Mouse (Mus musculus) heart, adult 18-20 months (tissue): Measurements from ENCODE around the gene Creb3l1. TPM values are rescaled to one million over a fixed set of nuclear protein-coding genes. Genes with fewer than 3 reads are reported as not detected.

Source experiments
- DNase-seq, 2 experiments: peaks; one replicate each; pipeline ENCODE4 v3.0.0; 2021 to 2022; ENCODE audit warnings: mixed read lengths in 1 of 2
- long read RNA-seq, 2 experiments: library from polyadenylated mRNA; stranded (forward); transcript quantifications; one replicate each; pipeline ENCODE4 v2.0.0; 2021
- total RNA-seq, 2 experiments: library from RNA; stranded (reverse); gene quantifications; 2 replicates each; pipeline ENCODE4 v1.2.3; 2021

Creb3l1 gene
- 1 to 10 TPM; 4.3 to 6.5 TPM for total RNA-seq
- long read RNA-seq, experiment 1, partial matches to known transcripts, result 0 of 1 reads
- long read RNA-seq, experiment 1, other reads (novel, unspliced or antisense), result 0 of 1 reads
- long read RNA-seq, experiment 2, partial matches to known transcripts, result 1 of 2 reads
- long read RNA-seq, experiment 2, other reads (novel, unspliced or antisense), result 0 of 2 reads

DNA sequence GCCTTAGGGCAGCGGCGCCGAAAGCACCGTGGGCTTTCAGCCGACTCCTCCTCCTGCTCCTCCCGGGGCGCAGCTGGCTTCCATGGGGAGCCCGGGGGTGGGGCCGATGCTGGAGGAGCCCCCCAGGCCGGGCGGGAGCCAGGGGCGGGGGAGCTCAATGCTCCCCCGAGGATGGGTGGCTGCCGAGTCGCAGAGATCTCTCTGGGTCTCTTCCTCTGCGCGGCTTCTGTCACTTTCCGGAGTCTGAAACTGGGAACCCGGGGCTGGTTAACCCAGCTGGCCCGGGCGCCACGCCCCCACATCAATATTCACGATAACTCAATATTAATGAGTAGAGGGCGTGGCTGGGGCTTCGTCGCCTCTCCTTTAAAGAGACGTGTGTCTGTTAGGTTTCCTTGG is at the start of gene Creb3l1:
Gene Creb3l1, minus strand, starts transcription at position 229 of the 399 bp plus-strand sequence.
- peak; percentile 88 to 90 for DNase-seq

- no peak for DNase-seq
These were observed 46.8 kb upstream of the Creb3l1 start for GRCm38 (mm10) chr2:92071143-92071542.

GRCm38 (mm10) chr2:92069630-92070029 is 45.3 kb upstream of the Creb3l1 start:
- no peak for DNase-seq

- no peak for DNase-seq
These were observed 43.3 kb upstream of the Creb3l1 start for GRCm38 (mm10) chr2:92067600-92067999.

GRCm38 (mm10) chr2:92066899-92067298 is 42.6 kb upstream of the Creb3l1 start:
- DNase-seq, result no peak

DNA sequence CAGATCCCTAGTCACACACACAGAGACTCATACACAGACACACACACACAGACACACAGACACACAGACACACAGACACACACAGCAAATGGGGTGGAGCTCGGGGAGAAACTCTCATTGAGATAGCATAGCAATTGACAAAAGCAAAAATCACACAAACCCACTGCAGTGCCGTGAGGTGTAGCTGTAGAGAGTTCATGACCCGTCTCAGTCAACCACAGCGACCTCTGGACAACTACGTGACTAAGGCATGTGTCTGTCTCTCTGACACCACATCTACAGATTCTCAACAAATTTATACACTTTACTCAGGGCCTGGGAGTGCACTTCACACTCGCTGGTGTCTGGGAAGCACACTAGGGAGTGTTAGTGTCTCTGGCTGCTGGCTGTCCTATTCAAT is 41.6 kb upstream of the Creb3l1 start:
- DNase-seq, result no peak

DNA sequence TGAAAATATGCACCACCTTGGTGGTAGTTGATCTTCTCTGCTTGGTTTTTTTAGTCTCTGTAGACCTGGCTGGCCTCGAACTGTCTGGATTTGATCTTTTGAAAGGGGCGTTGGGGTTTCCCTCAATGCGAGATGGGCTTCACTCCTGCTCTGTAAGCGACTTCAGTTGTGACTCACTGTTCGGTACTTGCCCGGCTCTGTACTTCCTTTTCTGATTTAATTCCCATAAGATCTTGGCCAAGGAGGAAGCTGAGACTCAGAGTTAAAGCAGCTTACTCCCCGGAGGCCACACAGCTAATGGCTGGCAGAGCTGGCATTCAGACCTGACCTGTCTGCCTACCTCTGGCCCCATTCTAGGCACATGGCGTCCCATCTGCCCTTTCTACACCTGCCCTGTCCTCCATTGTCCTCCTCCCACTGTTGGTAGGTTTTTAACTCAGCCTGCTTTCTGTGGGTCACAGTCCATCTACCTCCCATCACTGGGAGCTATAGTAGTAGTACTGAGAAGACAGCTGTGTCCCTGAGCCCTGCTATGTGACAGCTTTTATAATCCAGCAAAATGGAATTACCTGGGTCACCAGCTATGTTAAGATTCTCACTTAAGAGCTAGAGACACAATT is 41.1 kb upstream of the Creb3l1 start:
- DNase-seq, result peak in 1 of 2 experiments; percentile 12

DNA sequence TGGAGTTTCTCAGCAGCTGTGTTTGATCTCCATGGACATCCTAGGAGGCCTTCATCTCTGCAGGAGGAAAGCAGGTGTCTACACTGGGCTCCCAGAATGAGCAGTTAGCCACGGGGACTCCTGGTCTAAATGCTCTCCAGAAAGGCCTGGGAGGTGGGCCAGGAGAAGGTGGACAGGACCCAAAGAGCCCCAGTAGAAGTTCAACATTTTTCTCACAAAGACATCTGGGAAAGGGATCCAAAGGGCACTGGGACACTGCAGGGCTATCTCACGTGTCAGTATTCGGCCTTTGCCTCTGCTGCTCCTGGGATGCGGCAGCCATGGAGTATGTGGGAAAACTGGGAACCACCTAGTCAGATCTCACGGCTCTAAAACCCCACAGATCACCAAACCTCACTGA is 38.8 kb upstream of the Creb3l1 start:
- no peak for DNase-seq

GRCm38 (mm10) chr2:92061337-92061736 is 37.0 kb upstream of the Creb3l1 start:
- DNase-seq, result no peak

- no peak for DNase-seq
These were observed 36.0 kb upstream of the Creb3l1 start for GRCm38 (mm10) chr2:92060291-92060690.

GRCm38 (mm10) chr2:92059481-92060220 is 35.3 kb upstream of the Creb3l1 start:
- peak; percentile 78 to 80 for DNase-seq

GRCm38 (mm10) chr2:92058936-92059335 is 34.6 kb upstream of the Creb3l1 start:
- no peak for DNase-seq

DNA sequence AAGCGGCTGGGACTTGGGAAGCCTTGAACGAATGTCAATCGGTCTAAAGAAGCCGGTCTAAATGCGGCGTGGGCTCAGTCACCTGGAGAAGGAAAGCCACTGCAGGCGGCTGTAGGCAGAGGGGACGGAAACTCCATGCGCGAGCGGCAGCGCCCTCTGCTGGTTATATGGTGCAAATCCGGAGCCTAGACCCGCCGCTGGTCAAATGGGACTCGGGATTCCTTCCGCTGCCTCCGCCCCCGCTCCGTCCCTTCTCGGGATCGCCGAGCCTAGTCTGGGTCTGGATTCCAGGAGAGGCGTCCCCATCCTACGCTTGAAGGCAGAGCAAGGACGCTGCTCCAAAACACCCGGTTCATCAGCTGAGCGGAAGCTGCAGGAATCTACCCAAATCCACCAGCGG is 34.2 kb upstream of the Creb3l1 start:
- peak; percentile 93 to 97 for DNase-seq

DNA sequence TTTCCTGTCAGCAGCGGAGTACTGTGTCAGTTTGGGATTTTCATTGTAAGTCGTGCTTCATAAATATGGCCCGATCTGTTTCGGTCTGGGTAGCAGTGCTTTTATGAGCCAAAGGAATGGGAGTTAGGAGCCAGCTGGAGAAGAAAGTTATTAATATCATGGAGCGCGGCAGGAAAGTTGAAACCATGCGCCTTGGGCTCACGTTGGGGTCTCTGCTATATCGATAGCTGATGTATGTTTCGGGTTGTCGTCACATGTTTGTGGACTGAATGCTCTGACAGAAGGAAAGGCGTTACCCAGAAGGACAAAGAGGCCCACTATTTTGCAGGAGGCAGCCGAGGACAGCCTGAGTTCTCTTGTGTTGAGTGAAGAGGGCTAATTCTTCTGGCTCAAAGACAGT is 32.5 kb upstream of the Creb3l1 start:
- peak in 1 of 2 experiments; percentile 9 for DNase-seq

GRCm38 (mm10) chr2:92055831-92056236 is 31.5 kb upstream of the Creb3l1 start:
- peak; percentile 65 to 81 for DNase-seq

DNA sequence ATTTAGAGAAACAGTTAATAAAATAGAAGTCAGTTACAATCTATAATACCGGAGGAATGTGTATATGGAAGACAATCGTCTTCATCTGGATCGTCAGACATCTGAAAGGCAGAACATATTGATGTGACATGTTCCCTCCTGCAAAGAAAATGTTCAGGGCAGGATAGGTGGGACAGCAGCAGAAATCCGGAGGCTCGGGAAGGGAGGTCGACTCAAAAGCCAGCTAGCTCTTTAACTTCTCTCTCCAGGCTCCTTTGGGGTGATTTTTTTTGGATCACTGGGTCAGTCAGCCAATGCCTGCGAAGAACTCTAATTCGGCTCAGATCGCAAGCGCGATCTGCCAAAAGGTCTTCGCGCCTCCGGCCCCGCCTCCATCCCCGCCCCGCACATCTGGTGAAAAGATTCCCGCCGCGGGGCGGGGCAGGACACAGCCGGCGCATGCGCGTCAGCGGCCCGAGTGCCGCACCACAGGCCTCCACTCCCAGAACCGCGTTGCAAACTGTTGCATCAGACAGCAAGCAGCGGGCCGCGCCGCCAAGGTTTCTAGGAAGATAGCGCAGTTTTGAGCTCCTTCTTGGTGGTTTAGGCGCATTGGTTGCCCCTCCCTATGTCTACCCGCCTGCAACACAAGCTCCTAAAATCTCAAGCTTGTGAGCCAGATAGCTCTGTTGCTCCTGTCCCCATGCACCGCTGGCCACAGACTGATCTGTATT is 31.0 kb upstream of the Creb3l1 start:
- DNase-seq, result peak; percentile 95 to 96

DNA sequence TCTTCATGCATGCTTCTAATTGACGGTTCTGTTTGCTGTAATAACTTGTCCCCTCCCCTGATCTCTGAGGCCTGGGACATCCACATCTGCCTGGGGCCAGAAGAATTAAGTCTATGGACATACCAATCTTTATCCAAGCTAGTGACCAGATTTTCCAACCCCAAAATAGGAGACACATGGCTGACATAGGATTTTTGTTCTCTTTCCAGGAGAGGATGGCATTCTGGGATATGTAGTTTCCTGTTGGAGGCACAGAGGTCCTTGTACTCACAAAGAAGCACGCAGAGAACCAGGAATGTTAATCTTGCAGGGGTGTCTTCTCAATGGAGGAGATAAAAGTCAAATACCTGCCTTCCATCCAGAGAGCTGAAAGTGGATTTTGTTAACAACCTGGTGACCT is 28.5 kb upstream of the Creb3l1 start:
- DNase-seq, result no peak

- peak; percentile 17 to 46 for DNase-seq
These were observed 27.9 kb upstream of the Creb3l1 start for GRCm38 (mm10) chr2:92052188-92052587.

DNA sequence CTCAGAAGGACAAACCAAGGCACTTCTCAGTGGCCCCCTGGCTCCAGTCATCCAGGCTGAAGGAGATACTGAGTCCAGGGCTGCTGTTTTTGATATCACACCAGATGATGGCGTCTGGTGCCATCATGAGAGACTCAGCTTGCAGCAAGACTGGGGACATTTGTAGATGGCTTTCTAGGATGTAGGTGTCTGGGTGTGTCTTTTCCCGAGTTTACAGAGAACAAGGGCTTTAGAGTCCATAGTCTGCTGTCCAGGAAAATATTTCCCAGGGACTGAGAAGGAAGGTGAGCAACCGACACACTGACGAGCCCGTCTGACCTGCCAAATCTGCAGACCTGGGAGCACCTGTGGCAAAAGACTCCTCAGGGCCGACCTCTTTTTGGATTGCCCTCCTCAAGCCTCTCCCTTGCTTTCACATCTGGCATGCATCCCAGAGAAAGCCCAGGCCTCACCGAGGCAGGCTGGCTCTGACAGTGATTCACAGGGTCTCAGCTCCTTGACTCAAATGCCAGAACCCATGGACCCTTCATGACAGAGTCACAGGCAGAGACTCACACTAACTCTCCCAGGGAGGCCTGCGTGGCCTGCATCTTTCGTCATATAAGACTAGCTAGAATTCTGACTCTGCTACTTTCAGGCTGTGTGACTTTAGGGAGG is 23.9 kb upstream of the Creb3l1 start:
- no peak for DNase-seq

DNA sequence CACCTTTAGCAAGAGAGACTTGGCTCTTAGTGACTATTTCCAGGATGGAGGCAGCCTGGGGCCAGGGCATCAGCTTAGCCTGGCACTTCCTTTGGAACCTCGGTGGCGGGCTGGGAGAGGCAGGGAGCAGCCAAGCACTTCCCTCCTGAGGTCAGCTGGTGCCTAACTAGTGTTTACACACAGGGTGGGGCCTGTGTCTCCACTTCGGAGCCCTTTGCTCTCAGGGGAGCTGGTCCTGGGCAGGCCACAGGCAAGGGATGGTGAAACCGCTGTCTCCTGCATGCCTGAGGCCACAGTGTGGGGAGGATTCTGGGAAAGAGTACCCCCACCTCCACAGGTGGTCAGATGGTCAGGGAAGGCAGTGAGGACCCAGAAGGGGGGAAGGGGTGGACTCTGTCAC is 23.3 kb upstream of the Creb3l1 start:
- DNase-seq, result no peak

DNA sequence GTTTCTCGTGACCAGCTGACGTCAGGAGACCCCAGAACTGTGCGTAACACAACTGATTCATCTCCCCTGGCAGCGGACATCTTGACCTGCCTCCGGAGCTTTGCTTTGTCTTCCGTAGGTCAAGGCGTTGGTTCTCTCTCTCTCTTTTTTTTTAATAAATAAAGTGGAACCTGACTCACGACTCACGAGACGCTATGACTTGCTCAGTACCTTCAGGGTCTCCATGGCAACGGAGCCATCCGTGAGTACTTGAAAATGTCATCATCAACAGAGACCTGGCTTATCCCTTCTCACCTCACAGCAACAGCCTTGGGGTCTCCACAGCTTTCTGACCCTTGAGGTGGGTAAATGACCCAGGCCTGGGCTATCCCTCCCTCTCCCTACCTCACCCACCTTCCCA is 19.0 kb upstream of the Creb3l1 start:
- no peak for DNase-seq

DNA sequence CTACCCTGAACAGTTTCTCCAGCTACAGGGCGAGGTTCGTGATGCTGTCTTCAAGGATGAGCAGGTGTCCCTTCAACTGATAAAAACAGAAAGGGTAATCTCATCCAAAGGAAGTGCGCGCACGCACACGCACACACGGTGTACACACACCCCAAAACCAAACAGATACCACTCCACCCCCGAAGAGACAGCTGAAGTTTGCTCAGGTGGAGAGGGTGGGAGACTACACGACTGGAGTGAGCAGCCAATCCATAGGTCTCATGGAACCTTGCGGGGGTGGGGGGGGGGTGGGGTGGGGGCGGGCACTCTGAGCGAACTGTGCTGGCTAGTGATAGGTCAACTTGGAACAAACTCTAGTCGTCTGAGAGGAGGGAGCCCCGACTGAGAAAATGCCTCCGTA is 17.2 kb upstream of the Creb3l1 start:
- DNase-seq, result no peak
